ENCODE assay signal across 22 mouse cellular contexts in genomic region chr16:18122740-18123139, GRCm38 (mm10).
"Had no signal": no experiment of that assay in that cellular context is flagged by ENCODE, and none has a peak within 500 bp of the region (broad histone marks: within the 10 kb centered on the region; RNA-seq: fewer than 3 reads in every experiment).

No protein-coding gene starts in this region.

- DNase-seq: kidney, adult 9 months; kidney, postnatal 14 days; kidney, postnatal 4 days; left cerebral cortex, postnatal 4 days; liver, embryonic 13.5 days; lung, adult 18-20 months; lung, postnatal 10 days; lung, postnatal 36 days; retina, postnatal 1 day; right cerebral cortex, postnatal 25 days; spleen, adult 18-20 months; thymus, adult 18-20 months; thymus, postnatal 36 days had no signal

- H3K9ac ChIP-seq: limb, embryonic 12.5 days; limb, embryonic 15.5 days; liver, embryonic 13.5 days; lung, embryonic 15.5 days; midbrain, embryonic 13.5 days; neural tube, embryonic 13.5 days had no signal

- H3K27ac ChIP-seq: limb, embryonic 12.5 days; limb, embryonic 15.5 days; liver, embryonic 13.5 days; lung, embryonic 15.5 days; midbrain, embryonic 10.5 days; midbrain, embryonic 13.5 days; neural tube, embryonic 13.5 days had no signal

- ATAC-seq: midbrain, embryonic 13.5 days; midbrain, embryonic 16.5 days had no signal

- H3K9me3 ChIP-seq: limb, embryonic 12.5 days; limb, embryonic 15.5 days; liver, embryonic 13.5 days; lung, embryonic 15.5 days; megakaryocyte, embryonic 14.5 days; midbrain, embryonic 10.5 days; midbrain, embryonic 13.5 days; neural tube, embryonic 13.5 days had no signal

- H3K4me1 ChIP-seq: lung, embryonic 15.5 days had no signal

- H3K4me2 ChIP-seq: limb, embryonic 12.5 days; limb, embryonic 15.5 days; liver, embryonic 13.5 days; lung, embryonic 15.5 days; midbrain, embryonic 13.5 days; neural tube, embryonic 13.5 days had no signal

- H3K4me3 ChIP-seq: limb, embryonic 12.5 days; limb, embryonic 15.5 days; liver, embryonic 13.5 days; lung, embryonic 15.5 days; megakaryocyte, embryonic 14.5 days; midbrain, embryonic 10.5 days; midbrain, embryonic 13.5 days; myocyte; neural tube, embryonic 13.5 days had no signal

- H3K36me3 ChIP-seq: limb, embryonic 12.5 days; limb, embryonic 15.5 days; liver, embryonic 13.5 days; lung, embryonic 15.5 days; midbrain, embryonic 10.5 days; midbrain, embryonic 13.5 days; neural tube, embryonic 13.5 days had no signal
